Mouse (Mus musculus): ENCODE measurements around the gene Slc25a45. TPM values are rescaled to one million over a fixed set of nuclear protein-coding genes. Genes with fewer than 3 reads are reported as not detected.

The Slc25a45 gene
- polyA plus RNA-seq (2012; rRNA removed): 7.8 and 8.7 TPM in 2 replicates

GRCm38 (mm10) chr19:5877618-5878361 is at the start of gene Slc25a45:
Gene Slc25a45, plus strand, starts transcription at chr19:5877808.
- peak; percentile 67 to 83 for DNase-seq (ENCODE audit: extremely low spot score in 1 of 2, low spot score in 1 of 2)

GRCm38 (mm10) chr19:5828155-5828554 is 49.5 kb upstream of the Slc25a45 start:
- DNase-seq (ENCODE audit: extremely low spot score in 1 of 2, low spot score in 1 of 2): no peak

DNA sequence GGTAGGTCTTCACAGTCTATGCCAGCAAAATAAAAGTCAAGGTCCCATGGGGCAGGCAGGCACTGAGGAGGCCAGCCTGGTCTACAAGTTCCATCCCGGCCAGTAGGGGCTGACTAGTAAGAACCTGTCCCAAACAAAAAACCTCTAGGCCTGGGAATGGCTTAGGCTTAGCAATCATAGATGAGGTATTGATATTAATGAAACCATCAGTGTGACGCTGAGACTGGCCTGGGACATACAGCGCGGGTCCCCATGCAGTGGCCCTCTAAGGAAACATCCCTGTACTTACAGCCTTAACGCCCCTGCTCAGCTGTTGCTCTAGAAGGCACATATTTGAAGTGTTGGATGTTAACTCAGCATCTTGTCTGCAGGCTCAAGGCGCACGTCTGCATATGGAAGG is 48.7 kb upstream of the Slc25a45 start:
- no peak for DNase-seq (ENCODE audit: extremely low spot score in 1 of 2, low spot score in 1 of 2)

DNA sequence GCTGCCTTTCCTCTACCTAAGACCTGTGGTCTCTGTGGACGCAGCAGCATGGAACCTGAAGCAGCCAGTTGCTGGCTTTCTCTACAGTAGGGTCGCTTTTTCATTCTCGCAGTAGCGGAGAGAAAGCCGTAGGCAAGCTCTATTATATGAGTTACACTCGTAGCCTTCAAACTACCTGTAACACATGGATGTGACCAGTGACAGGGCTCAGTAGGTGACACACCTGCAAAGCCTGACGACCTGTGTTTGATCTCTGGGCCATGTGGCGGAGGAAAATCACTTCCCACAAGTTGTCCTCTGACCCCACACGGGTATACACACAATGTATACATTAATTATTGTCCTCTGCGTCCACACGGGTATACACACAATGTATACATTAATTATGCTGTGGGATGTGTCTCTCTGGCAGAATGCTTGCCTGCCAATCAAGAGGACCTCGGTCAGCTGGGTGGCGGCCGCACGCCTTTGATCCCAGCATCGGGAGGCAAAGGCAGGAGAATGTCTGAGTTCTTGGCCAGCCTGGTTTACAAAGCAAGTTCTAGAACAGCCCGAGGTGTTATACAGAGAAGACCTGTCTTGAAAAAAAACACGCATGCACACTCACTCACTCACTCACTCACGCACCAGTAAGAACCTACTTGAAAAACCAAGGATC is 47.5 kb upstream of the Slc25a45 start:
- DNase-seq (ENCODE audit: extremely low spot score in 1 of 2, low spot score in 1 of 2): no peak

GRCm38 (mm10) chr19:5830776-5831175 is 46.8 kb upstream of the Slc25a45 start:
- no peak for DNase-seq (ENCODE audit: extremely low spot score in 1 of 2, low spot score in 1 of 2)

DNA sequence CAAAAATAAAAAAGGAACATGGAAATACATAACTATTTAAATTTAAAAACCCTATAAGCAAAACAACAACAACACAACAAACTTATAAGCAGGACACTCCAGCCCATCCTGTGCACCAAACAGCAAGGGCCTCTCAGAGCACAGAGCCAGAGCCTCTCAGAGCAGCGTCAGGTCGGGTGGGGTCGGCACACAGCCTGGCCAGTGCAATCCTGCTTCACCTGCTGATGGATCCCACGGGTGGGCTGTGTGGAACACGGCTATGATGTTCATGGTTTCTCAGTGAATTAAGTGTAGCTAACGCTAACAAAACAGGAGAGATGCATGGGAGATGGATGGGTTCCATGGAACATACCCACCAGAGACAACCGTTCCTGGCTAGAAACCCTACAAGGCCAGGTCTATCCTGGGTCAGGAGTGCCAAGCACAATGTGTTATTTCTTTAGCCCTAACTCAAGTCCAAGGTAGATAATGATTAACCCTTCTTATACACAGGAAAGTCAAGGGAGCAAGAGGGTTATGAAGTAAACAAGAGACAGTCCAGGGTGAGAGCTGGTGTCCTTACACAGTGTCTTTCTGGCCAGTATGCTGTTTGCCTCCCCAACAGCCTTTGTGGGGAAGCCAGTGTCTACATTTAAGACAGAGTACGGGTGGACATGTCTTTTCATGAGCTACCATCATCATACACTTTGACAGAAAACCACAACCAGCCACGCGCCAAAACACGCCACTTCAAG is 46.2 kb upstream of the Slc25a45 start:
- DNase-seq (ENCODE audit: extremely low spot score in 1 of 2, low spot score in 1 of 2): no peak

GRCm38 (mm10) chr19:5831958-5832320 is 45.7 kb upstream of the Slc25a45 start:
- no peak for DNase-seq (ENCODE audit: extremely low spot score in 1 of 2, low spot score in 1 of 2)

GRCm38 (mm10) chr19:5832326-5832725 is 45.3 kb upstream of the Slc25a45 start:
- no peak for DNase-seq (ENCODE audit: extremely low spot score in 1 of 2, low spot score in 1 of 2)

DNA sequence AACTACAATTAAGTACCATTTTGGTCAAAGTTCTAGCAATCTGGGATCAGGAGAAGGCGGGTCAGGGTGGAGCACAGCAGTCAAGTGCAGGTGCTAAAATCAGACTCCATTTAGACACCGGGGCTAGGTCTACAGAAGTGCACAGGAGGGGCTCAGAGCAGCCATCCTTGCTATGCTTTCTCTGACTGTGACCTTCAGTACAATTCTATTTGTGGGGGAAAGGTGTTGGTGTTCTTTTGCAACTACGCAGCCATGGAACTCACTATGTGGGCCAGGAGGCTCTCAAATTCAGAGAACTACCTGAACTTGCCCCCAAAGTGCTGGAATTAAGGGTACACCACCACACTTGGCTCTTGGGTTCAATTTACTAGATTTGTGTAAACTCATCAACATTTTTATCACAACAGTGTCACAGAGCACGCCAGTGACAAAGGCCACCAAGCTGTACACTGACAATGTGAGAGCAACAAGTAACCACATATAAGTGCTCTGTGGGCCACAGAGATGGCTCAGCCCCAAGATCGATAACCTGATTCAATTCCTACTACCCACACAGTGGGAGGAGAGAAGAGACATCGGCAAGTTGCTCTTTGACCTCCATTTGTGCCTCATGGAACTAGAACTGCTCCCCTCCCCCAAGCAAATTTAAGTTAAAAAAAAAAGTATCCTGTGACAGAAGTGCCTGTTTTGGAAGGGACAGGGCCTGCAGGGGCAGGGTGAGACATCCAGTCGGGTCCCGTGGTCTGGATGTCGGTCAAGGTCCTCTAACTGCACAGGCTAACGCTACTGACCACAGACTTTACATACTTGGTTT is 44.1 kb upstream of the Slc25a45 start:
- no peak for DNase-seq (ENCODE audit: extremely low spot score in 1 of 2, low spot score in 1 of 2)

DNA sequence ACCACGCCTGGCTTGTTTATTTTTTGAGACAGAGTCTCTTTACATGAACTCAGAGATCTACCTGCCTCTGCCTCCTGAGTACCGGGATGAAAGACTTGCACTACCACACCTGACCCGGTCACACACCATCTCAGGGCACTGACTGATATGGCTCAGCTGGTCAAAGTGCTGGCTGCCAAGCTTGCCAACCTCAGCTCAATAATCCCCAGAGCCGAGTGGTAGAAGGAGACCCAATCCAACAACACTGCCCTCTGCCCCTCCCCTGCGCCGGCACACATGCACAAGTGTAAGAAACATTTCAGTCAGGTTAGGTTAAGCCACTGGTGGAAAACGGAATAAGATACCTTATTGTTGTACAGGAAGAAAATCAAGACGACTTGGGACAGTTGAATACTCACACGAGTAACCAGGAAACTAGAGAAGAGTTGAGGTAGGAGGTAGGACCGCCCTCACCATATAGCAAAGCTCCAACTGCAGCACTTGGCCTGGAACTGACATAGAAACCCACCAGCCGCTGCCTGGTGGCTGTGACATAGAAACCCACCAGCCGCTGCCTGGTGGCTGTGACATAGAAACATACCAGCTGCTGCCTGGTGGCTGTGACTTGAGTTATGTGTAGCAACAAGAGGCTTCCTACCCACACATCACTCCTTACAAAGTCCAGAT is 43.2 kb upstream of the Slc25a45 start:
- no peak for DNase-seq (ENCODE audit: extremely low spot score in 1 of 2, low spot score in 1 of 2)

DNA sequence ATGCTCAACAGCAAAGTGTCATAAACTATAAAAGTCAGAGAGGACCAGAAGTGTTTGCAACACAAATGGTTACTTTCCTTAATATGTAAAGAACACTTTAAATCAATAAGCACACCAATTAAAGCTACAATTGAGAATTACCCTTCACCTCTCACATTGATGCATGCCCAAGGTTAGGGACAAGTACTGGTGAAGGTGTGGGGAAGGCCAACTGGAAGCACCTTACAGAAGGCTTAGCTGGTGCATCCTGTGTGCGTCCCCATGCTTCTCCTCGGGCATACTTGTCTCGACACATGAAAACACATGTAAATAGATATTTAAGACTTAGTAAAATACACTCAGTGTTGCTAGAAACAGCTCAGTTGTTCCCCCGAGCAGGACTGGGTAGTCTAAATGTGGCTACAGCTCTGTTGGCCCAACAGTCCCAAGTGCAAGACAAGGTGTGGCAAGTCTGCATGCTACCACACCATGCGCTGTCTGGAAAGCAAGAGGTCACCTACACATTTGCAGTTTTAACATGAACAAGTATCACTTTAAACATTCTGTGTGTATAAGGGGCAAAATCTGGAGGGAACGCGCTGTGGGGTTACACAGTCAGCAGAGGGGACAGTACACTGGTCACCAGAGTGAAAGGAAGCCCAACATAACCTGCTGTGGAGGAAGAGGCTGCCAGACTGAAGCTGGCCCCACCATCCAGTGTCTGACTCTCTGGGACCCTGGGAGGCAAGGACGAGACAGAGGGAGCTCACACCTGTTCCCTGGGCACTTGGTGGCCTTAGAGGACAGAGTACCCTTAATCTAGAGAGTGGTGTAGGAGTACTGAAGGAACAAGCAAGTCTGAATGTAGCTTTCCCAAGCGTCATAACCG is 42.3 kb upstream of the Slc25a45 start:
- DNase-seq (ENCODE audit: extremely low spot score in 1 of 2, low spot score in 1 of 2): no peak

- no peak for DNase-seq (ENCODE audit: extremely low spot score in 1 of 2, low spot score in 1 of 2)
Measured at GRCm38 (mm10) chr19:5835922-5836430, 41.6 kb upstream of the Slc25a45 start.

GRCm38 (mm10) chr19:5836941-5837572 is 40.6 kb upstream of the Slc25a45 start:
- no peak for DNase-seq (ENCODE audit: extremely low spot score in 1 of 2, low spot score in 1 of 2)

- no peak for DNase-seq (ENCODE audit: extremely low spot score in 1 of 2, low spot score in 1 of 2)
Measured at GRCm38 (mm10) chr19:5837606-5838005, 40.0 kb upstream of the Slc25a45 start.

DNA sequence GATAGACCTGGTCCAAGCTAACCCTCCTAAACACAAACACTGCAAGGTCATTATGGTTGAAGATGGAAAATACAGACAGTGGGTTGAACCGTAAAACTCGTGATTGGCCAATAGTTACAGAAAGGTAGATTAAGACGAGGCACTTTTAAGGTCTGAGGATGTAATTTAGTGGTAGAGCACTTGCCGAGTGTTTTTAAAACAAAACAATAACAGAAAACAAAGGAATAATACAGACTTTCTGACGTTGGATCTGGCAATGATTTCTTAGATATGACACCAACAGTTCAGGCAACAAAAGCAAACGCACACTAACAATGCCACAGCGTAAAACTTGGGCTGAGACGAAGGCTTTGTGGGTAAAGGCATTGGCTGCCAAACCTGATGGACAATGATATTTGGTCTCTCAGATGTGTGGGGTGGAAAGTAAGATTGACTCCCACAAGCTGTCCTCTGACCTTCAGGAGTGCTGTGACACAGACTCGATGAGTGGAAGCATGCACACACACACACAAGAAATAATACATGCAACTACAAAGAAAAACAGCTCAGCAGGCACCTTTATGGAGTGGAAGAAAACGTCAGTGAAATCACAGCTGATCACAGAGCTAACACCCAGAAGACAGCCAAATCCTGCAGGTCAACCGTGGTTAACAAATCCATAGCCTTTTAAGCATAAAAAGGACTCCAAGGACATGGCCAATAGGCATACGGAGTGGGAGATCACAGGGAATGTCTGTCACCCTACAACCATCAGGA is 39.3 kb upstream of the Slc25a45 start:
- no peak for DNase-seq (ENCODE audit: extremely low spot score in 1 of 2, low spot score in 1 of 2)

GRCm38 (mm10) chr19:5838892-5839165 is 38.8 kb upstream of the Slc25a45 start:
- no peak for DNase-seq (ENCODE audit: extremely low spot score in 1 of 2, low spot score in 1 of 2)

DNA sequence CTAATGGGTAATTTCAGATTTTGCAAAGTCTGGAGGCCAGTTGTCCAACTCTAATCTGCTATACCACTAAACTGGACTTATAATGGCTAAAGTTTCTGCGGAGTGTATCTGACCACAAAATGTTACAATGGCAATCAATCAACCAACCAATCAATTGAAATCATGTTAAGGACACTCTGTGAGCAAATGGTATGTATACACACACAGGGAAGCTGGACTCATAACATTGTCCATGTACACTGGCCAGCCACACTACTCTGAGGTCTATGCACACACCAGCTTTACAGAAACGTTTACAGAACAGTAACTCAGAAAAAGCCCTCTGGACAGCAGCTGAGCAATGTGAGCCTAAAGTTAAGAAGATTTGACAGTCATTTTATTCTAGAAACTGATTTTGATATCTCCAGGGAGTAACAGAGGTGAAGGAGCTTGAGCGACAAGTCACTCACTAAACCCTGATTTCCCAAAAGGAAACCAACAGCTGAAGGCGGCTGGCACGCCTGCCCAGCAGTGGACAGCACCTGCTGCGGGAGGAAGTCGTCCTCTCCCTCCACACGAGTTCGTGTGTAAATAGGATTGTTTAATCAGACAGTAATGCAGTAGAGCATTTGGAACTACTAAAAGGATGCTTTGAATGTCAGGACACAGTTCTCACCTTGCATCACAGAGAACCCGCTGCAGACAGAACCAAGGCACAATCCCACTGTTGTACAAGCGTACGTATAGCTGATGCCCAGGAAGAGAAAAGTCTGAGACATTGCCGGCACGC is 38.1 kb upstream of the Slc25a45 start:
- DNase-seq (ENCODE audit: extremely low spot score in 1 of 2, low spot score in 1 of 2): no peak
